Mouse (Mus musculus) stomach, postnatal 0 days (tissue): ENCODE measurements around the gene Ehbp1. TPM values are rescaled to one million over a fixed set of nuclear protein-coding genes. Genes with fewer than 3 reads are reported as not detected.

Experiments used
- ATAC-seq: fragments of 200-750 bp; cut with Nextera tagmentation; 2 replicates; pipeline ENCODE4 v1.8.0; 2017; ENCODE audit not compliant: low FRiP score, low TSS enrichment
- DNase-seq: peaks from one replicate; pipeline ENCODE4 v3.0.0-alpha.2; 2016; ENCODE audit warnings: low spot score
- H3K27ac ChIP-seq: fragments of 300-500 bp; sonication (generic); replicated peaks from 2 replicates; pipeline ENCODE4 v1.5.1; 2014; ENCODE audit warnings: mild to moderate bottlenecking, control low read depth
- H3K27me3 ChIP-seq: fragments of 300-500 bp; sonication (generic); 2 replicates; pipeline ENCODE4 v1.6.1; 2014; ENCODE audit warnings: low read length; ENCODE audit not compliant: control insufficient read depth, insufficient read depth
- H3K36me3 ChIP-seq: fragments of 300-500 bp; sonication (generic); 2 replicates; pipeline ENCODE4 v1.6.1; 2014; ENCODE audit warnings: low read length, mixed read lengths; ENCODE audit not compliant: control insufficient read depth, insufficient read depth
- H3K4me1 ChIP-seq: fragments of 300-500 bp; sonication (generic); replicated peaks from 2 replicates; pipeline ENCODE4 v1.6.1; 2014; ENCODE audit warnings: antibody characterized with exemption; ENCODE audit not compliant: control insufficient read depth, insufficient read depth
- H3K4me2 ChIP-seq: fragments of 300-500 bp; sonication (generic); replicated peaks from 2 replicates; pipeline ENCODE4 v1.6.1; 2014; ENCODE audit warnings: low read depth, mild to moderate bottlenecking, control low read depth, moderate library complexity
- H3K4me3 ChIP-seq: fragments of 300-500 bp; sonication (generic); 2 replicates; pipeline ENCODE4 v1.5.1; 2014; ENCODE audit warnings: low read depth, low read length, control low read depth
- H3K9ac ChIP-seq: fragments of 300-500 bp; sonication (generic); 2 replicates; pipeline ENCODE4 v1.6.1; 2014; ENCODE audit warnings: mild to moderate bottlenecking, low read length, control low read depth, mixed read lengths
- H3K9me3 ChIP-seq: fragments of 300-500 bp; sonication (generic); 2 replicates; pipeline ENCODE4 v1.6.1; 2016; ENCODE audit warnings: low read length; ENCODE audit not compliant: control insufficient read depth
- CTCF ChIP-seq: IDR thresholded peaks from 2 replicates; pipeline ENCODE4 v1.5.1; 2016; ENCODE audit warnings: antibody characterized with exemption, low read depth, mild to moderate bottlenecking, moderate library complexity
- EP300 ChIP-seq: optimal IDR thresholded peaks from 2 replicates; pipeline ENCODE3; 2016; ENCODE audit warnings: antibody characterized with exemption
- whole genome bisulfite sequencing: fragments of 180-500 bp; shearing (Covaris S2); extraction: QIAGEN DNeasy Blood & Tissue Kit; methylation state at CpG from one replicate; pipeline ENCODE4 v1.1.7; 2014; 5-methylcytosine and 5-hydroxymethylcytosine counted together
- polyA plus RNA-seq: library from polyadenylated mRNA; unstranded; fragments of >200 nt; fragmentation: Nextera tagmentation; extraction: Ambion mirVana; gene quantifications from 2 replicates; pipeline ENCODE4 v1.2.1, GENCODE M21; 2015

The Ehbp1 gene
- polyA plus RNA-seq, 1 experiment from 2014 or later, result 3.8 TPM

DNA sequence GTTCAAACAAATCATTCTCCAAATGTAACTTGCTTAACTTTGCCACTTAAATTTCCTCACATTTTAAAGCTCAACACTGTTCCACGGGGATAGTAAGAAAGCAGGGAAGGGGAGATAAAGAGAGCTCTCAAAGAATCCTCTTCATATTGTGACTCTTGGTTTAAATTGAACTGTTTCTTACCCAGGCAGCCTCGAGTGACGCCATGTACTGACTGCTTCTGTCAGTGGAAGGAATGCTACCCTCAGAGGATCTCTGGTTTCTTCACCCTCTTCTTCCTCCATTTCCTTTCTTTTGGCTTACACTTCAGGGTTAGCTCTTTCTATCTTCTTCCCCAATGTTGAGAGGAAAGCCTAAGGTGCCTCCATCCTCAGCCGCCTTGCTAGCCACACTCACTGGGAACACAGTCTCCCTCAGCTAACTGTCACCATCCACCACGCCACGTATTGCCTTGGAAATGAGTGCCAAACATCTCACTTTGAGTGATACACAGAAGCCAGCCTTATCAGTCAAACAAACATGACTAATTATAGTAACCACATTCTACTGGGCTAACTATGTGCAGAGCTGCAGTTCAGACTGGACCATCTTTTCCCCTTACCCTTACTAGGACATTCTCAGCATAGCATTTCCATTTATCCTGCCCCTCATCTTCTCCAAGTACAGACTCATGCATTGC, 171.0 kb downstream of the Ehbp1 start:
- Histone ChIP-seq H3K4me1 (no peaks in the 10 kb centered on the region), H3K9me3 (no peaks in the 10 kb centered on the region), H3K4me3 (no peak overlapping the region), H3K27ac (no peak overlapping the region), H3K9ac (no peak overlapping the region), H3K27me3 (no peaks in the 10 kb centered on the region), H3K4me2 (no peak overlapping the region), H3K36me3 (0 out of 2 replicates have a peak, but pooled peaks cover 3% of the 10 kb centered on the region)
- WGBS, result 75% methylated on average over 6 of the region's 6 CpGs
- DNase-seq (no peak), ATAC-seq (no peak)
- TF ChIP-seq CTCF (no peak), EP300 (no peak)

DNA sequence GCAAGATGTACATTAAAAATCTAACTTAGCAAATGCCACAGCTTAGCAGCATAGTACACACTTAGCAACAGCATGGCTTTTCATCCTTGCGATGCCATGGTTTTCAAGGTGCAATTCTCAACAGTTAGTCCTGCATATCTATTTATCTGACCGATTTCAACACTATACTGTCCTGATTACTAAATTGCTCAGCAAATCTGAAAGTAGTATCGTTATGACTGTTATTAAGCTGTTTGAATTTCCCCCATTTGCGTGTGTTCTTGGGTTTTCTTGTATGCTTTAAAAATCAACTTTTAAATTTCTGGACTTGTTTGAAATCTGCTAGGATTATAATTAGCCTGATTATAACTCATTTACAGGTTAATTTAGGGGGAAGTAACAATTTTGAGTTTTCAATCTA, 184.2 kb downstream of the Ehbp1 start:
- no peaks in the 10 kb centered on the region for H3K9me3 ChIP-seq
- H3K4me1 ChIP-seq, result no peaks in the 10 kb centered on the region
- H3K4me3 ChIP-seq, result no peak overlapping the region
- TF ChIP-seq CTCF, result no peak
- no peak for TF ChIP-seq EP300
- WGBS, result 95% methylated on average over 4 of the region's 4 CpGs
- no peaks in the 10 kb centered on the region for H3K36me3 ChIP-seq
- H3K27me3 ChIP-seq, result no peaks in the 10 kb centered on the region
- no peak overlapping the region for H3K4me2 ChIP-seq
- ATAC-seq, result no peak
- no peak for DNase-seq
- no peak overlapping the region for H3K9ac ChIP-seq
- no peak overlapping the region for H3K27ac ChIP-seq

DNA sequence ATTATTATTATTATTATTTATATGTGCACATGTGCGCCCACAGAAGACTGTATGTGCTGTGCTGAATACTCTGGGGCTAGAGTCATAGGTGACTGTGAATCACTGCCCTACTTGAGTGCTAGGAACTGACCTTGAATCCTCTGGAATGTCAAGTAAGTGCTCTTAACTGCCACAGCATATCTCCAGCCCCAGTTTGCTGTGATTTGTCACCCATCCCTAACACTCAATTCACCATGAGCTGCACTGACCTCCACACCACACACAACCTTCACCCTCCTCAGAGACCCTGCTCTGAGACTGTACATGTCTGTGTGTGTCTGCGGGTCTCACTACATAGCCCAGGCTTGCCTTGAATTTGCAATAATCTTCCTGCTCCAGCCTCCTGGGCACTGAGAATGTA, 185.9 kb downstream of the Ehbp1 start:
- no peak overlapping the region for H3K4me3 ChIP-seq
- no peaks in the 10 kb centered on the region for H3K27me3 ChIP-seq
- WGBS, result 92% methylated on average over 2 of the region's 2 CpGs
- H3K36me3 ChIP-seq, result no peaks in the 10 kb centered on the region
- H3K9ac ChIP-seq, result no peak overlapping the region
- DNase-seq, result no peak
- H3K27ac ChIP-seq, result no peak overlapping the region
- TF ChIP-seq EP300 (no peak), CTCF (no peak)
- H3K9me3 ChIP-seq, result no peaks in the 10 kb centered on the region
- no peak for ATAC-seq
- no peaks in the 10 kb centered on the region for H3K4me1 ChIP-seq
- H3K4me2 ChIP-seq, result no peak overlapping the region

DNA sequence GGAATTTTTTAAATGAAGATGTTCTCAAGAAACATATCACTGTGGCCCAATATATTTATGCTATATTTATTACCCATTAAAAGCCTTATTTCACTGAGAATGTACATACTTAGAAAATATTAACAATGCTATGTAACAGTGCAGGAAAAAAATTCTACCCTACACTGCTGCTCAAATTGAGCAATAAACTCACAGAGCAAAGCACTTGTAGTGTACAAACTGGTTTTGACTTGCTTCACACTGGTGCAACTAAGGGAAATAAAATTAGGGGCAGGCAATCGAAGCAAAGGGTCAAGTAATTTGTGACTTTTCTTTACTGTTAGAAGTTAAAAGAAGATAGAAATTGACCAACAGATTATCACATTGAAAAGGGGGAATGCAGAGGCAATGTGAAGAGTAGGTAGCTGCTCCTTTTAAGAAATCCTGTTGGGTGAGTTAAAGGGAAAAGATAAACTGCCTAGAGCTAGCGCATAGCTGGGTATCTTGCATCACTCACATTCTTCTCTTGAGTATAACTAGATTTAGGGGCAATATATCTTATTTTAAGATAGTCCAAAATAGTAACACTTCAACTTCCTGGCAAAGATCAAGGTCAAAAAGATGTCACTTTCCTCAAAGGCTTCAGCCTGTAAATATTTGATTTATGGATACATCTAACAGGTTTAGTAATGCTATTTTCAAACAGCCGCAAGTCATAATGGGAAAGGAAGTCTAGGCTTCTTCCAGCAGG, 186.6 kb downstream of the Ehbp1 start:
- Histone ChIP-seq H3K27me3 (no peaks in the 10 kb centered on the region), H3K36me3 (no peaks in the 10 kb centered on the region), H3K27ac (no peak overlapping the region), H3K4me1 (no peaks in the 10 kb centered on the region), H3K9me3 (no peaks in the 10 kb centered on the region), H3K4me2 (no peak overlapping the region), H3K4me3 (no peak overlapping the region), H3K9ac (no peak overlapping the region)
- 58% methylated on average over 3 of the region's 3 CpGs for WGBS
- no peak for TF ChIP-seq CTCF
- no peak for TF ChIP-seq EP300
- DNase-seq (no peak), ATAC-seq (no peak)

DNA sequence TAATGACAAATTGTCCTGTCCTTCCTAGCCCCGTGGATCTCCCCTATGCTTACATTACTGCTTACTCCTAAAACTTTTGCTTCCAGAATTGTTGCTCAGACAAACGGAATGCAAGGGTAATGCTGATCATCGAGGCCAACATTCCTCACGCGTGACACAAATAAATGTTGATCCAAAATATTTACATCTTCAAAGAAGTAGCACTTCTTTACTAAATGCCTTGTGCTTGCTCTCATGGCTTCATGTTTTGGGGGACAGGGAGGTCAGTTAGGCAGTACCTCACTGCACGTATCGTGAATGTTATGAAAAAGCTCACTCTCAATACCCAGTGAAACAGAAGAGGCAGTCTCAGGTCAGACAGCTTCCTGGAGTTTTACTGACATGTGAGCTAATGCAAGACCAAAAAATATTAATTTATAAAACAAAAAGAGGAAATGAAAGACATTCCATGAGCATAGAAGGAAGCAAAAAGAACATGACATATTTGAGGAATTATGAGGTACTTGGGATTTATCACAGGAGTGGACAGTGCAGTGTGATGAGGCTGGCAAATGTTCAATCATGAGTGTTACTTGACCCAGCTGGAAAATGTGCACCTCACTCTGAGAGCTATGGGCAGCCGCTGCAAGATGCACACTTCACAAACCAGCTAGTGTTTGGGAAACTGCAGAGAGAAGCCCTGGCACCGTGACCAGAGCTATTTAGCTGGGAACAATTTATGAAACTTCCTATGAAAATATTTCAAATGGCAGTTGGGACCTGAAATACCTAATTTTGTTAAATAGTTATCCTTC, 187.4 kb downstream of the Ehbp1 start:
- ATAC-seq (no peak), DNase-seq (no peak)
- WGBS, result 54% methylated on average over 9 of the region's 9 CpGs

DNA sequence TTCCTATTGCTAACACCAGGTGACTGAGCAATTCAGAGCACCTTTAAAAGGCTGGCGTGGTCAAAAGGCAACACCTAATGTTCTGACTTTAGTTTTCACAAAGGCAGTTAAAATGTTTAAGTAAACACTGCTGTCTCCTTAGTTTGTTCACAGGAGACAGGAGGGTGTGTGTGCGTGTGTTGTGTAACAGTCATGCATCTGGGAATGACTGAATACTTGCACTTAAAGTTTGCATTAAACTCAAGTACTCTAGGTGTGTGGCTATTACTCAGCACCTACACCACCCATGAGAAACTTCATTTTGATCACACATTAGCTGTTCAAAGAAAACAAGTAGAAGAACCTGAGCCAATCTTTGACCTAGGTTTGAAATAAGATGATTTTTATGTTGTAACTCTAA, 201.4 kb downstream of the Ehbp1 start:
- no peak overlapping the region for H3K4me3 ChIP-seq
- no peak overlapping the region for H3K27ac ChIP-seq
- 0 out of 2 replicates have a peak, but pooled peaks cover 2% of the 10 kb centered on the region for H3K36me3 ChIP-seq
- no peaks in the 10 kb centered on the region for H3K27me3 ChIP-seq
- ATAC-seq, result peak; percentile 64; the same call in 1 of the 2 replicates
- no peak for DNase-seq
- H3K4me2 ChIP-seq, result no peak overlapping the region
- H3K9ac ChIP-seq, result no peak overlapping the region
- 43% methylated on average over 2 of the region's 2 CpGs for WGBS
- no peaks in the 10 kb centered on the region for H3K4me1 ChIP-seq
- no peaks in the 10 kb centered on the region for H3K9me3 ChIP-seq
- no peak for TF ChIP-seq EP300
- TF ChIP-seq CTCF, result no peak

More for the DNA sequence above, 187.4 kb downstream of the Ehbp1 start:
- Histone ChIP-seq H3K4me1 (no peaks in the 10 kb centered on the region), H3K9me3 (no peaks in the 10 kb centered on the region), H3K27me3 (no peaks in the 10 kb centered on the region), H3K4me3 (no peak overlapping the region), H3K27ac (no peak overlapping the region), H3K36me3 (no peaks in the 10 kb centered on the region), H3K4me2 (no peak overlapping the region), H3K9ac (no peak overlapping the region)
- TF ChIP-seq EP300 (no peak), CTCF (no peak)
